Mouse (Mus musculus) heart, adult 9 months (tissue): ENCODE measurements around the gene Mgat4b.

Experiments used
- DNase-seq, 2 experiments: peaks; one replicate each; pipeline ENCODE4 v3.0.0; 2022; ENCODE audit warnings: low spot score in 2 of 2

The Mgat4b gene

GRCm38 (mm10) chr11:50200613-50201012 is 10.1 kb upstream of the Mgat4b start:
- DNase-seq, result no peak

GRCm38 (mm10) chr11:50201590-50201989 is 9.1 kb upstream of the Mgat4b start:
- no peak for DNase-seq

GRCm38 (mm10) chr11:50203302-50203827 is 7.3 kb upstream of the Mgat4b start:
- DNase-seq, result no peak

- peak in 1 of 2 experiments; percentile 44 for DNase-seq
These were observed 5.3 kb upstream of the Mgat4b start for GRCm38 (mm10) chr11:50205434-50205833.

GRCm38 (mm10) chr11:50206037-50206436 is 4.7 kb upstream of the Mgat4b start:
- no peak for DNase-seq

GRCm38 (mm10) chr11:50207344-50207743 is 3.3 kb upstream of the Mgat4b start:
- no peak for DNase-seq

GRCm38 (mm10) chr11:50208039-50208438 is 2.7 kb upstream of the Mgat4b start:
- DNase-seq, result no peak

- peak; percentile 90 to 94 for DNase-seq
These were observed 587 bp upstream of the Mgat4b start for GRCm38 (mm10) chr11:50210101-50210504.

- DNase-seq, result no peak
These were observed 801 bp downstream of the Mgat4b start for GRCm38 (mm10) chr11:50211322-50212059.

GRCm38 (mm10) chr11:50212060-50212739 is 1.5 kb downstream of the Mgat4b start:
- DNase-seq, result no peak

- peak; percentile 94 to 95 for DNase-seq
These were observed 2.4 kb downstream of the Mgat4b start for GRCm38 (mm10) chr11:50212848-50213758.

GRCm38 (mm10) chr11:50214631-50215030 is 3.9 kb downstream of the Mgat4b start:
- no peak for DNase-seq

- no peak for DNase-seq
These were observed 4.9 kb downstream of the Mgat4b start for GRCm38 (mm10) chr11:50215633-50216032.

- no peak for DNase-seq
These were observed 6.2 kb downstream of the Mgat4b start for GRCm38 (mm10) chr11:50216724-50217366.

- no peak for DNase-seq
These were observed 7.1 kb downstream of the Mgat4b start for GRCm38 (mm10) chr11:50217811-50218210.

GRCm38 (mm10) chr11:50219833-50220232 is 9.1 kb downstream of the Mgat4b start:
- DNase-seq, result no peak

GRCm38 (mm10) chr11:50222559-50223276 is 12.0 kb downstream of the Mgat4b start:
- no peak for DNase-seq

GRCm38 (mm10) chr11:50223783-50224662 is 13.3 kb downstream of the Mgat4b start:
- DNase-seq, result no peak

- DNase-seq, result peak; percentile 90
These were observed 14.2 kb downstream of the Mgat4b start for GRCm38 (mm10) chr11:50224671-50225530.
